In genomic region chr6:56913092-56913858, GRCm38 (mm10) we compare ENCODE assay signal across 18 mouse cellular contexts. TPM values are rescaled to one million over a fixed set of nuclear protein-coding genes. Genes with fewer than 3 reads are reported as not detected.
DNase-seq lines count a peak whose midpoint lies in the region; ATAC-seq and TF ChIP-seq lines count a peak whose summit lies in the region.
"Had no signal": no experiment of that assay in that cellular context is flagged by ENCODE, and none has a peak within 500 bp of the region (broad histone marks: within the 10 kb centered on the region; RNA-seq: fewer than 3 reads in every experiment).

No protein-coding gene starts in this region.

- TF ChIP-seq CTCF in G1E (IDR thresholded peaks at IDR 0.05; ENCODE audit: low read depth, low read length) = no peak

- H3K9me3 ChIP-seq in G1E (replicated peaks) = peaks cover 13% of the 10 kb centered on the region
- no peaks in the 10 kb centered on the region for H3K9me3 ChIP-seq in liver, embryonic 15.5 days (replicated peaks)
- no peaks in the 10 kb centered on the region for H3K9me3 ChIP-seq in hindbrain, embryonic 14.5 days (ENCODE audit: control insufficient read depth, low read length)
- H3K9me3 ChIP-seq: kidney, embryonic 15.5 days; neural tube, embryonic 15.5 days had no signal

- peak overlapping the region; percentile 36 for H3K4me2 ChIP-seq in liver, embryonic 15.5 days
- no peak overlapping the region for H3K4me2 ChIP-seq in hindbrain, embryonic 14.5 days (replicated peaks)
- H3K4me2 ChIP-seq: forebrain, embryonic 12.5 days; kidney, embryonic 15.5 days; neural tube, embryonic 15.5 days had no signal

- peaks cover 34% of the 10 kb centered on the region for H3K36me3 ChIP-seq in G1E (replicated peaks)
- H3K36me3 ChIP-seq in liver, embryonic 15.5 days (replicated peaks) = peaks cover 29% of the 10 kb centered on the region
- H3K36me3 ChIP-seq in hindbrain, embryonic 14.5 days (replicated peaks; ENCODE audit: control insufficient read depth, insufficient read depth) = no peaks in the 10 kb centered on the region
- H3K36me3 ChIP-seq: forebrain, embryonic 12.5 days; kidney, embryonic 15.5 days; neural tube, embryonic 15.5 days had no signal

- H3K4me1 ChIP-seq in G1E (ENCODE audit: insufficient read depth, low read depth, low read length) = peaks cover 85% of the 10 kb centered on the region
- peaks cover 95% of the 10 kb centered on the region for H3K4me1 ChIP-seq in liver, embryonic 15.5 days (replicated peaks)
- H3K4me1 ChIP-seq in hindbrain, embryonic 14.5 days (replicated peaks; ENCODE audit: control insufficient read depth, insufficient read depth, low read length) = no peaks in the 10 kb centered on the region
- H3K4me1 ChIP-seq: forebrain, embryonic 12.5 days had no signal

- H3K4me3 ChIP-seq in G1E (ENCODE audit: low read depth, low read length) = peak overlapping the region; percentile 46; the same call in 1 of the 2 replicates
- H3K4me3 ChIP-seq in liver, embryonic 15.5 days (replicated peaks) = no peak overlapping the region; the same call in 1 of the 2 replicates
- no peak overlapping the region for H3K4me3 ChIP-seq in hindbrain, embryonic 14.5 days (replicated peaks; ENCODE audit: low read length)
- H3K4me3 ChIP-seq: forebrain, embryonic 12.5 days; kidney, embryonic 15.5 days; neural tube, embryonic 15.5 days had no signal

- DNase-seq in heart, adult 11 months = peak; percentile 51
- no peak for DNase-seq in heart, postnatal 25 days (ENCODE audit: low spot score)
- DNase-seq in G1E (ENCODE audit: low spot score) = peak; percentile 37
- DNase-seq in adrenal gland, adult 18-20 months (ENCODE audit: low spot score in 2 of 2) = no peak
- no peak for DNase-seq in hindbrain, embryonic 14.5 days (ENCODE audit: low spot score)
- DNase-seq in spleen, postnatal 36 days (ENCODE audit: low spot score in 2 of 2) = no peak
- DNase-seq: cerebellum, adult 9-11 months; gastrocnemius, postnatal 10 days; lung, adult 2 months; thymus, adult 18-20 months had no signal

- H3K27ac ChIP-seq in liver, embryonic 15.5 days (replicated peaks) = peak overlapping the region; percentile 83
- H3K27ac ChIP-seq in hindbrain, embryonic 14.5 days = no peak overlapping the region
- H3K27ac ChIP-seq: forebrain, embryonic 12.5 days; kidney, embryonic 15.5 days; macrophage; neural tube, embryonic 15.5 days had no signal

- 38% methylated on average over 2 of the region's 2 CpGs for WGBS in liver, embryonic 15.5 days (ENCODE audit: insufficient replicate concordance)
- WGBS in hindbrain, embryonic 14.5 days = 92% methylated on average over 2 of the region's 2 CpGs

- H3K9ac ChIP-seq in liver, embryonic 15.5 days = no peak overlapping the region
- no peak overlapping the region for H3K9ac ChIP-seq in hindbrain, embryonic 14.5 days
- H3K9ac ChIP-seq: forebrain, embryonic 12.5 days; kidney, embryonic 15.5 days; neural tube, embryonic 15.5 days had no signal

- H3K27me3 ChIP-seq in G1E (ENCODE audit: insufficient read depth, low read length) = no peaks in the 10 kb centered on the region
- no peaks in the 10 kb centered on the region for H3K27me3 ChIP-seq in liver, embryonic 15.5 days
- no peaks in the 10 kb centered on the region for H3K27me3 ChIP-seq in hindbrain, embryonic 14.5 days (ENCODE audit: control insufficient read depth, insufficient read depth, low read length)
- H3K27me3 ChIP-seq: forebrain, embryonic 12.5 days; kidney, embryonic 15.5 days; neural tube, embryonic 15.5 days had no signal

- ATAC-seq in G1E (ENCODE audit: extremely low read depth, insufficient number of reproducible peaks, low FRiP score, poor library complexity, severe bottlenecking) = peak; percentile 69
- ATAC-seq in common myeloid progenitor, adult 5-6 weeks (replicated peaks; ENCODE audit: low read depth, poor library complexity, severe bottlenecking) = peak; percentile 57
- no peak for ATAC-seq in liver, embryonic 15.5 days (ENCODE audit: insufficient read depth)
- no peak for ATAC-seq in hindbrain, embryonic 14.5 days (ENCODE audit: low FRiP score)

- intact Hi-C loops in heart, postnatal 25 days (cut with DNase I) = loop anchor here (10.0 kb wide), 1 partner anchor 1428 kb away; no protein-coding TSS in a partner anchor

RNA-seq across cellular contexts. Expression of gene Nt5c3, which starts 10.5 kb away (rescaled TPM):
- 10 to 100 TPM; 67.5 to 75.9 TPM for total RNA-seq in heart, postnatal 25 days (2021)
- total RNA-seq in G1E (2014; fragmentation: Nextera tagmentation) (274 and 280 TPM in 2 replicates), G1E (2017) (292 and 317 TPM in 2 replicates)
- 120 and 122 TPM in 2 replicates for polyA plus RNA-seq in G1E (2012)
- 91.8 and 99.7 TPM in 2 replicates for total RNA-seq in common myeloid progenitor, adult 5-6 weeks (2017)
- polyA plus RNA-seq in liver, embryonic 15.5 days (2015; fragmentation: Nextera tagmentation; extraction: Ambion mirVana) = 234 and 240 TPM in 2 replicates
- total RNA-seq in adrenal gland, adult 18-20 months (2021) = 10 to 100 TPM; 19.7 to 23.3 TPM
- 174 and 180 TPM in 2 replicates for polyA plus RNA-seq in hindbrain, embryonic 14.5 days (2014; fragmentation: Nextera tagmentation; extraction: Ambion mirVana)

RNA-seq across cellular contexts. Expression of gene Vmn1r4, which starts 10.5 kb away (rescaled TPM):
- total RNA-seq in heart, postnatal 25 days (2021) = under 1 TPM in 1 of 2 experiments, not detected in 1; 0.21 TPM
- total RNA-seq in G1E (2014; fragmentation: Nextera tagmentation) (2.6 TPM in 1 of 2 replicates, not detected in the other), G1E (2017) (0.87 and 1.9 TPM in 2 replicates)
- polyA plus RNA-seq in G1E (2012) = not detected in 2 replicates
- total RNA-seq in common myeloid progenitor, adult 5-6 weeks (2017) = 1.4 and 1.7 TPM in 2 replicates
- polyA plus RNA-seq in liver, embryonic 15.5 days (2015; fragmentation: Nextera tagmentation; extraction: Ambion mirVana) = 0.15 and 0.16 TPM in 2 replicates
- under 1 TPM; 0.32 to 0.33 TPM for total RNA-seq in adrenal gland, adult 18-20 months (2021)
- 0.62 and 0.72 TPM in 2 replicates for polyA plus RNA-seq in hindbrain, embryonic 14.5 days (2014; fragmentation: Nextera tagmentation; extraction: Ambion mirVana)

RNA-seq across cellular contexts. Expression of gene Vmn1r5, which starts 56.8 kb away (rescaled TPM):
- not detected for total RNA-seq in heart, postnatal 25 days (2021)
- total RNA-seq in G1E (2014; fragmentation: Nextera tagmentation) (not detected in 2 replicates), G1E (2017) (0.05 and 0.12 TPM in 2 replicates)
- not detected in 2 replicates for polyA plus RNA-seq in G1E (2012)
- not detected in 2 replicates for total RNA-seq in common myeloid progenitor, adult 5-6 weeks (2017)
- polyA plus RNA-seq in liver, embryonic 15.5 days (2015; fragmentation: Nextera tagmentation; extraction: Ambion mirVana) = not detected in 2 replicates
- not detected for total RNA-seq in adrenal gland, adult 18-20 months (2021)
- not detected in 2 replicates for polyA plus RNA-seq in hindbrain, embryonic 14.5 days (2014; fragmentation: Nextera tagmentation; extraction: Ambion mirVana)
- total RNA-seq: gastrocnemius, postnatal 10 days; left cerebral cortex, postnatal 25 days had no signal
- polyA plus RNA-seq: forebrain, embryonic 12.5 days; heart, embryonic 14.5 days; kidney, embryonic 15.5 days; lung, adult 2 months; macrophage; neural tube, embryonic 15.5 days had no signal

Comparison
In these comparisons a context has a peak if more than half of its experiments do, and no peak if none do; other contexts are left out.
1. DNase-seq: peak in heart, adult 11 months (single experiment) and G1E (single experiment); none in heart, postnatal 25 days (single experiment), adrenal gland, adult 18-20 months (0 of 2), hindbrain, embryonic 14.5 days (single experiment) and spleen, postnatal 36 days (0 of 2).
2. ATAC-seq: peak in G1E (single experiment) and common myeloid progenitor, adult 5-6 weeks (single experiment); none in liver, embryonic 15.5 days (single experiment) and hindbrain, embryonic 14.5 days (single experiment).